Mouse (Mus musculus) myocyte (in vitro differentiated cells): ENCODE results near the gene Sipa1l2. TPM values are rescaled to one million over a fixed set of nuclear protein-coding genes. Genes with fewer than 3 reads are reported as not detected.

Experiments
- H3K27me3 ChIP-seq: one replicate; pipeline ENCODE4 v1.6.1; 2011; ENCODE audit not compliant: control insufficient read depth, insufficient read depth, insufficient read length
- H3K36me3 ChIP-seq: one replicate; pipeline ENCODE4 v1.6.1; 2011; ENCODE audit not compliant: control insufficient read depth, insufficient read depth
- H3K4me2 ChIP-seq: one replicate; pipeline ENCODE4 v1.6.1; 2011; ENCODE audit warnings: low read depth, control low read depth
- H3K4me3 ChIP-seq: one replicate; pipeline ENCODE4 v1.5.1; 2011; ENCODE audit warnings: mild to moderate bottlenecking, control low read depth, moderate library complexity
- H3K79me2 ChIP-seq: one replicate; pipeline ENCODE4 v1.6.1; 2011; ENCODE audit not compliant: control insufficient read depth, insufficient read depth
- H3ac ChIP-seq: one replicate; pipeline ENCODE4 v1.6.1; 2011; ENCODE audit not compliant: control insufficient read depth, insufficient read length
- CEBPB ChIP-seq: IDR thresholded peaks from 2 replicates; pipeline ENCODE4 v1.6.1; 2011; ENCODE audit warnings: mild to moderate bottlenecking, moderate library complexity; ENCODE audit not compliant: poor library complexity, insufficient read depth, severe bottlenecking
- E2F4 ChIP-seq: IDR thresholded peaks from one replicate; pipeline ENCODE4 v1.6.1; 2011; ENCODE audit warnings: mild to moderate bottlenecking, control low read depth, moderate library complexity; ENCODE audit not compliant: insufficient read depth
- MAX ChIP-seq: IDR thresholded peaks from one replicate; pipeline ENCODE4 v1.6.1; 2011; ENCODE audit warnings: low read depth, mild to moderate bottlenecking, control low read depth
- MYOD1 ChIP-seq, 3 experiments: IDR thresholded peaks; one replicate each; pipeline ENCODE4 v1.6.1; 2011; ENCODE audit warnings: control low read depth in 2 of 3, low read depth in 2 of 3, mild to moderate bottlenecking in 2 of 3, moderate library complexity in 1 of 3; ENCODE audit not compliant: insufficient read length in 2 of 3, control insufficient read depth in 1 of 3
- MYOG ChIP-seq, 3 experiments: IDR thresholded peaks; one replicate each; pipeline ENCODE4 v1.6.1; 2011; ENCODE audit warnings: control low read depth in 2 of 3, low read depth in 2 of 3, mild to moderate bottlenecking in 2 of 3; ENCODE audit not compliant: insufficient read length in 2 of 3, control insufficient read depth in 1 of 3, insufficient read depth in 1 of 3
- POLR2A ChIP-seq: IDR thresholded peaks from one replicate; pipeline ENCODE4 v1.6.1; 2011; ENCODE audit warnings: low read depth, mild to moderate bottlenecking, control low read depth, moderate library complexity; ENCODE audit not compliant: insufficient read length
- POLR2AphosphoS2 ChIP-seq: IDR thresholded peaks from one replicate; pipeline ENCODE4 v1.6.1; 2011; ENCODE audit warnings: low read depth, control low read depth; ENCODE audit not compliant: insufficient read length
- REST ChIP-seq: IDR thresholded peaks from one replicate; pipeline ENCODE4 v1.6.1; 2011; ENCODE audit warnings: mild to moderate bottlenecking, control low read depth, moderate library complexity; ENCODE audit not compliant: insufficient read depth, insufficient read length
- SRF ChIP-seq: IDR thresholded peaks from one replicate; pipeline ENCODE4 v1.6.1; 2011; ENCODE audit warnings: low read depth; ENCODE audit not compliant: control insufficient read depth, insufficient read length
- TCF12 ChIP-seq: IDR thresholded peaks from one replicate; pipeline ENCODE4 v1.6.1; 2011; ENCODE audit warnings: mild to moderate bottlenecking, control low read depth; ENCODE audit not compliant: poor library complexity, insufficient read depth, severe bottlenecking
- TCF3 ChIP-seq: IDR thresholded peaks from one replicate; pipeline ENCODE4 v1.6.1; 2011; ENCODE audit warnings: low read depth, control low read depth; ENCODE audit not compliant: insufficient read length
- USF1 ChIP-seq: IDR thresholded peaks from one replicate; pipeline ENCODE4 v1.6.1; 2011; ENCODE audit warnings: low read depth, mild to moderate bottlenecking, control low read depth, moderate library complexity
- polyA plus RNA-seq: library from polyadenylated mRNA; unstranded; fragments of >200 nt; fragmentation: generic; extraction: Trizol; gene quantifications from one replicate; pipeline ENCODE4 v1.2.1, GENCODE M21; 2012; ENCODE audit warnings: missing spikeins

Gene Sipa1l2
- polyA plus RNA-seq, 1 experiment: 16.2 TPM

DNA sequence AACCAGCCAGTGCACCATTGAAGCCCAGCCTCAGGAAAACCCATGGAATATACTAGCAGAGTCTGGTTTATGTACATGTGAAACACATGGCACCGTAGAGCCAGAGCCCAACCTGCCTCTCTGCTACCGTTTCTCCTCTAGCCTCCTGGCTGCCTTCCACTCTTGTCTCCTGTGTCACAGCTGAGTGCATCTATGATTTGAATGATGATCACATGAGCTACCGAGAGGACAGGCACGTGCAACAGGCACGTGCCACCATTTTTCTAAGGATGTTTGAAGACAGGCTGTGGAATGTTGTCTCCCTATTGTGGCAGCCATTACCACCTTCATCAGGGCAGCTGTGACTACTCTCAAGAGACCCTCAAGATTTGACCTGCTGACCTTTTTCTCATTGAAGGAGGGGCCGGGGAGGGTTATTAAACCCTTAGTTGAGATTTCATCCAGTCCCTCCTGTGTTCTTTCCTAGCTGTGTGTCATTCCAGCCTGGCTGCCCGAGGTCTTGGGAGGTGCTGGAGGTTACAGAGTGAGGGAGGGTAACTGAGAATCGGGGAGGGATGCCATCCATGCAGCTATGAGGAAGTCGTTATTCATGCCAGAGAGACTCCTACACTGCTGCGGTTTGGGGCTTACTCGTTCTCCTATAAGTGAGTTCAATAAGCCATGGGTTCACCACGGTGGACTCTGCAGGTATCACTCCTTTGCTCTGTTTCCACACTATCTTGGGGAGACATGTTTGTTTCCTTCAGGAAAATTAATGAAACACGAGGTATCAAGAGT lies 181.0 kb downstream of the Sipa1l2 start:
- Histone ChIP-seq H3K4me2 (no peak overlapping the region), H3K4me3 (no peak overlapping the region), H3K27me3 (no peaks in the 10 kb centered on the region), H3K36me3 (no peaks in the 10 kb centered on the region), H3K79me2 (no peaks in the 10 kb centered on the region), H3ac (no peak overlapping the region)
- TF ChIP-seq MYOD1 (IDR thresholded peaks at IDR 0.05; ENCODE audit: control insufficient read depth in 1 of 3, insufficient read length in 2 of 3, low read depth in 2 of 3) (no peak), REST (no peak), CEBPB (no peak), SRF (no peak), USF1 (no peak), E2F4 (no peak), POLR2A (no peak), MYOG (IDR thresholded peaks at IDR 0.05; ENCODE audit: control insufficient read depth in 1 of 3, insufficient read depth in 1 of 3, insufficient read length in 2 of 3, low read depth in 2 of 3) (no peak), TCF3 (no peak), MAX (no peak), POLR2AphosphoS2 (no peak), TCF12 (no peak)

DNA sequence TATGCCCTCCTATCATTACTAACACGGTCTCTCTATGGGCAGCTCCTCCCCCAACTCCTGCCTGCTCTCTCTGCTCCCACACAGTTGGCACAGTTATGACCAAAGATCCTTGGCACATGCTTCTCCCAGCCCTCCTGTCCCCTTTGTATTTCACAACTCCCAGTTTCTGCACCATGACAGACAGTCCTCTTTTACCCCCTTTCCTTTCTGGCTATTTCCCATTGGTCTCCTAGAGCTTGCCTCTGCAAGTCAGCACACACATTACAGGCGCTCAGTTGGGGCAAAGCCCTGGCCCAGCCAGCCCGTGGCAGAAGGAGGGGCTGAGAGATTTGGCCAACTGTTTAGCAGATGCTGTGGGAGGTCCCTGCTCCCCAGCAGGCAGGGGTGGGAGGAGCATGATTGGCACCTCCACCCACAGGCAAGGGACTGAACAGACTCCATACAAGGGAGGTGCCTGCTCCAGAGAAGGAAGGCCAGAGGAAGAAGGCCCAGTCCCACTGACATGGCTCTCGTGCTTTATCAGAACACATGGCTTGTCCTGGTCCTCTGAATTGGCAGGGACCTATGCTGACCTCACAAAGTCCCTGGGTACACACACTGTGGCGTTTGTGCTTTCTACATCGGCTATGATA lies 184.0 kb downstream of the Sipa1l2 start:
- Histone ChIP-seq H3K4me3 (no peak overlapping the region), H3K79me2 (no peaks in the 10 kb centered on the region), H3K4me2 (peak overlapping the region; percentile 51), H3K27me3 (no peaks in the 10 kb centered on the region), H3ac (no peak overlapping the region), H3K36me3 (no peaks in the 10 kb centered on the region)
- TF ChIP-seq MYOD1 (IDR thresholded peaks at IDR 0.05; ENCODE audit: control insufficient read depth in 1 of 3, insufficient read length in 2 of 3, low read depth in 2 of 3): peak in 2 of 3 experiments; percentile 43 to 78
- TF ChIP-seq TCF3: peak; percentile 29
- TF ChIP-seq REST: no peak
- peak in 2 of 3 experiments; percentile 59 to 90 for TF ChIP-seq MYOG (IDR thresholded peaks at IDR 0.05; ENCODE audit: control insufficient read depth in 1 of 3, insufficient read depth in 1 of 3, insufficient read length in 2 of 3, low read depth in 2 of 3)
- TF ChIP-seq POLR2AphosphoS2: peak; percentile 58
- TF ChIP-seq SRF: peak; percentile 26
- TF ChIP-seq CEBPB: no peak
- TF ChIP-seq POLR2A: peak; percentile 51

DNA sequence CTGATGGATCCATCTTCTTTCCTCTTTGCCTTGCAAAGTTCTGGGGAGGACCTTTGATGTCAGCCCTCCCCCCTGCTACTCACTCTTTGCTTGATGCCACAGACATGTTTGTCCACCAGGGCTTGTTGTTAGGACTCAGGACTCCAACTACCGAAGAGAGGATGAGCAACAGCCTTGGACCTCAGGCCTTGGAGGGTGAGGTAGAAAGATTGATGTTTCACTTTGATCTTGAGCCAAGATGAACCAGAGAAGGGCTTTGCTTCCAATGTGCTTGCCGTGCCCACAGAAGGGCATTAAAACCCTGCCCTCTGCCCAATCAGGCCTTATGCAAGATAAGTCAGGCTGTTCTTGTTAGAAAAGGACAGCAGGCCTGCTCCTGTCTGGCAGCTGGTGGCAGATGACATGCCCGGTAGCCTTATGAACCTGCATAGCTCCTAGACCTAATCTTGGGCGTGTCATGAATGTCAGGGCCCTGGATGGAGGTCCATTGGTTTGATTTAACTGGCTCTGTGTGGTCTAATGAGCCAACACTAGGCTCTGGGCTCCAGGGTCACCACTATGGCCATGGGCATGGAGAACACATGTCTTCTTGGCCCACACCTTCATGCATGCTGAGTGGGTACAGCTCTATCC lies 184.9 kb downstream of the Sipa1l2 start:
- no peak overlapping the region for H3K4me2 ChIP-seq
- TF ChIP-seq MYOD1 (IDR thresholded peaks at IDR 0.05; ENCODE audit: control insufficient read depth in 1 of 3, insufficient read length in 2 of 3, low read depth in 2 of 3): peak in 1 of 3 experiments; percentile 49
- peak in 1 of 3 experiments; percentile 36 for TF ChIP-seq MYOG (IDR thresholded peaks at IDR 0.05; ENCODE audit: control insufficient read depth in 1 of 3, insufficient read depth in 1 of 3, insufficient read length in 2 of 3, low read depth in 2 of 3)
- no peak for TF ChIP-seq REST
- no peaks in the 10 kb centered on the region for H3K79me2 ChIP-seq
- no peak overlapping the region for H3K4me3 ChIP-seq
- no peaks in the 10 kb centered on the region for H3K36me3 ChIP-seq
- no peaks in the 10 kb centered on the region for H3K27me3 ChIP-seq
- H3ac ChIP-seq: no peak overlapping the region

DNA sequence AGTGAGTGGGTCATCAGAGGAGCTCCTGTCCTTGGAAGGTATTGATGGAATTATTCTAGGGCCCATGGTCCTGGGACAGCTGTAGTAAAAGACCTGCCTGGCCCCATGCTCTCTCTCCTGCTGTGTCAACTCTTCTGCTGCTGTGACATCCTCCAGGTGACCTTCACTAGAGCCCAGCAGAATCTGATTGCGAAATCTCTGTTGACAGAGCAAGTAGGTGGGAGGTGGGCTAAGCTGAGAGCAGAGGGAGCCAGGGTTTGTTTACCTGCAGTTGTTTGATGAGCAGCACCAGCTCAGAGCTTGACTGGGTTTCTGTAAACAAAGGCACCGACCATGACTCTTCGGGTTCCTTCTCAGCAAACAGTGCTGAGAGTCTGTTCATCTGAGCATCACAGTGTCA lies 187.9 kb downstream of the Sipa1l2 start:
- no peak overlapping the region for H3K4me3 ChIP-seq
- no peaks in the 10 kb centered on the region for H3K36me3 ChIP-seq
- no peaks in the 10 kb centered on the region for H3K27me3 ChIP-seq
- H3K79me2 ChIP-seq: no peaks in the 10 kb centered on the region
- H3K4me2 ChIP-seq: no peak overlapping the region
- peak; percentile 31; the same call in 1 of the 2 replicates for TF ChIP-seq CEBPB
- TF ChIP-seq POLR2AphosphoS2: no peak
- no peak overlapping the region for H3ac ChIP-seq

DNA sequence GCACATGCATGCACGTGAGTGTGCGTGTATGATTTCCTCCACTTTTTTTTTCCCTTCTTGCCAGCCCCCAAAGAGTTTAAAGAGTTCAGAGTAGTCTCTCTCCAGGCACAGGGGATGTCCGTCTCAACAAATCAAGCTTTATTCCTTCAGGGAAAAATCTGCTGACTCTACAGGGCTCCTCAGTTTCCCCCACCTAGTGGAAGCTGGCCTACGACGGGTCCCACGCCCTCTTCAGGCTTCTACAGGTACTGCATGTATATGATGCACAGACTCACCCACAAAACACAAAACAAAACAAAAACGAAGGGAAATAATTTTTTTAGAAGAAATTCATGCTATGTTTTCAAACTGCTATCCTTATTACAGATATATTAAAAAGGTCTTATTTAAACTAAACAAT lies 189.7 kb downstream of the Sipa1l2 start:
- Histone ChIP-seq H3K4me2 (no peak overlapping the region), H3K36me3 (no peaks in the 10 kb centered on the region), H3ac (no peak overlapping the region), H3K79me2 (no peaks in the 10 kb centered on the region), H3K27me3 (no peaks in the 10 kb centered on the region), H3K4me3 (no peak overlapping the region)
- no peak for TF ChIP-seq TCF12
- no peak for TF ChIP-seq POLR2AphosphoS2
- TF ChIP-seq MYOG (IDR thresholded peaks at IDR 0.05; ENCODE audit: control insufficient read depth in 1 of 3, insufficient read depth in 1 of 3, insufficient read length in 2 of 3, low read depth in 2 of 3): no peak
- TF ChIP-seq CEBPB: no peak
- TF ChIP-seq USF1: no peak
- no peak for TF ChIP-seq POLR2A
- TF ChIP-seq MYOD1 (IDR thresholded peaks at IDR 0.05; ENCODE audit: control insufficient read depth in 1 of 3, insufficient read length in 2 of 3, low read depth in 2 of 3): no peak
- TF ChIP-seq TCF3: no peak
- no peak for TF ChIP-seq MAX
- no peak for TF ChIP-seq SRF
- TF ChIP-seq E2F4: no peak
- TF ChIP-seq REST: no peak
